Comparison of ENCODE assay signal across 9 mouse cellular contexts in the genomic region with DNA sequence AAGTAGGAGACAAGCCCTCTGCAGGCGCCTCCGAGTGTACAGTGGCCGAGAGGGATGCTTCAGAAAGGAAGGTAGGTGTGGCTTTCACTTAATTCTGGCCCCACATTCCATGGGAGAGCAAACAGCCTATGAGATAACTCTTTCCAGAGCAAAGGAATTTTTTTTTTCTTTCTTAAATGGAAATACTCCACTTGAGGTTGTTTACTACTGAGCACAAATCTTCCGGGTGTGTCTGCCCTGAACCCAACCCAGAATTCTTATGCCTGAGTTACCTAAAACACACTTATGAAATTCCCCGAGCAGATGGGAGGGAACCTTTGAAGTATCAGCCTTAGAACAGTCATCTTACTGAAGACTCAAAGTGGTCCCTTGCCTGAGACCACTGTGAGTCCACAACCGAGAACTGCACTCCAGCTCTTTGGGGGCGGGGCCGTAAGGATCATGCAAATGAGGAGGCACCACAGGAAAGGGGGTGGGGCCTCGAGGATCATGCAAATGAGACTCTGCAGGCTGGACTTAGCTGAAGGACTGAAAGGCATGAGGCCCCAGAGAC.
DNase-seq lines count a peak whose midpoint lies in the region; ATAC-seq lines count a peak whose summit lies in the region.
"Had no signal": no experiment of that assay in that cellular context is flagged by ENCODE, and none has a peak within 500 bp of the region (broad histone marks: within the 10 kb centered on the region; RNA-seq: fewer than 3 reads in every experiment).

No protein-coding gene starts in this region.

- peak; percentile 27 to 41 for DNase-seq in heart, adult 18-20 months
- DNase-seq in heart, postnatal 25 days (ENCODE audit: low spot score), result no peak
- DNase-seq in embryo, embryonic 11.5 days (ENCODE audit: low read depth, low spot score), result peak; percentile 22
- peak; percentile 8 to 13 for DNase-seq in heart, postnatal 36 days
- DNase-seq in lung, adult 18-20 months, result peak; percentile 82 to 85
- DNase-seq in splenic B cell, adult 2 months (ENCODE audit: low read depth, low spot score), result peak; percentile 4
- DNase-seq in left cerebral cortex, postnatal 25 days (ENCODE audit: low spot score in 2 of 2), result no peak

- ATAC-seq in CD4-positive, CD25-positive, alpha-beta regulatory T cell, adult 4 months, result no peak

- intact Hi-C loops in heart, postnatal 25 days (cut with DNase I), result no loop called here
- intact Hi-C loops in heart, postnatal 36 days (cut with DNase I), result no loop called here
- intact Hi-C loops in left cerebral cortex, postnatal 25 days (cut with DNase I), result no loop called here

- no peaks in the 10 kb centered on the region for H3K36me3 ChIP-seq in splenic B cell, adult 2 months (ENCODE audit: control insufficient read depth, insufficient read depth, low read length, poor library complexity, severe bottlenecking)

- H3K27me3 ChIP-seq in splenic B cell, adult 2 months (ENCODE audit: control insufficient read depth, insufficient read depth, low read length, poor library complexity, severe bottlenecking), result no peaks in the 10 kb centered on the region
- H3K27me3 ChIP-seq: heart, embryonic 13.5 days had no signal

Comparison
In these comparisons a context has a peak if more than half of its experiments do, and no peak if none do; other contexts are left out.
1. DNase-seq: peak in heart, adult 18-20 months (2 of 2), embryo, embryonic 11.5 days (single experiment), heart, postnatal 36 days (2 of 2), lung, adult 18-20 months (2 of 2) and splenic B cell, adult 2 months (single experiment); none in heart, postnatal 25 days (single experiment) and left cerebral cortex, postnatal 25 days (0 of 2).